Mouse (Mus musculus) C2C12 (cell line): ENCODE measurements around the gene Fancf.

Experiments
- CTCF ChIP-seq: IDR thresholded peaks from one replicate; pipeline ENCODE4 v1.5.1; 2011; ENCODE audit not compliant: control insufficient read depth, insufficient read depth, insufficient read length
- FOSL1 ChIP-seq: IDR thresholded peaks from one replicate; pipeline ENCODE4 v1.8.0; 2011; ENCODE audit warnings: mild to moderate bottlenecking, low read length; ENCODE audit not compliant: poor library complexity, insufficient read depth, severe bottlenecking
- MAX ChIP-seq: IDR thresholded peaks from one replicate; pipeline ENCODE4 v1.6.1; 2011; ENCODE audit warnings: mild to moderate bottlenecking, control low read depth
- MYOD1 ChIP-seq: IDR thresholded peaks from one replicate; pipeline ENCODE4 v1.6.1; 2011; ENCODE audit warnings: low read depth; ENCODE audit not compliant: control insufficient read depth, insufficient read length
- MYOG ChIP-seq: IDR thresholded peaks from one replicate; pipeline ENCODE4 v1.6.1; 2011; ENCODE audit not compliant: control insufficient read depth, insufficient read length; ENCODE audit errors: extremely low read depth
- USF1 ChIP-seq: IDR thresholded peaks from one replicate; pipeline ENCODE4 v1.6.1; 2011; ENCODE audit warnings: low read depth, mild to moderate bottlenecking, control low read depth, moderate library complexity

DNA sequence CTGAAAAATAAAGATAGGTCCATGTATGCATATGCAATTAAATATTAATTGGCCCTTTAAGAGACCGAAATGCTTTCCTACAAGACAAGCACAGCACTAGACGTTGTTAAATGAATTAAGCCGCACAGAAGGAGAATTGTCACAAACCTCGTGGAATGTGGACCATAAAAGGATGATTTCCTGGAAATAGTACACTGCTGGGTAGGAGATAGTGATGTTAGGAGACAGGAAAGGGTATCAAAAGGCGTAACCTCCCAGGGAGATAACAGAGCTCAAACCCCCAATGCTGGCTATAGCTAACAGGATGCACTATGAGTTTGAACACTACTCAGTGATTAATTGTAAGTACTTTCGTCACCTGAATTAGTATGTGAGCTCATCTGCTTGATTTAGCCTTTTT, 11.2 kb downstream of the Fancf start:
- TF ChIP-seq CTCF (no peak), MYOG (no peak), USF1 (no peak), MAX (no peak), FOSL1 (no peak), MYOD1 (no peak)
